Mouse (Mus musculus) liver, adult 2 months (tissue): Measurements from ENCODE around the gene Vma21.

ENCODE experiments used
- CTCF ChIP-seq: fragments of 200-500 bp; IDR thresholded peaks from 2 replicates; pipeline ENCODE4 v1.5.1; 2011; ENCODE audit warnings: low read depth, low read length, control low read depth
- POLR2A ChIP-seq: fragments of 200-500 bp; IDR thresholded peaks from 2 replicates; pipeline ENCODE4 v1.6.1; 2011; ENCODE audit warnings: low read length, control low read depth; ENCODE audit not compliant: insufficient read depth; ENCODE audit errors: extremely low read depth

DNA sequence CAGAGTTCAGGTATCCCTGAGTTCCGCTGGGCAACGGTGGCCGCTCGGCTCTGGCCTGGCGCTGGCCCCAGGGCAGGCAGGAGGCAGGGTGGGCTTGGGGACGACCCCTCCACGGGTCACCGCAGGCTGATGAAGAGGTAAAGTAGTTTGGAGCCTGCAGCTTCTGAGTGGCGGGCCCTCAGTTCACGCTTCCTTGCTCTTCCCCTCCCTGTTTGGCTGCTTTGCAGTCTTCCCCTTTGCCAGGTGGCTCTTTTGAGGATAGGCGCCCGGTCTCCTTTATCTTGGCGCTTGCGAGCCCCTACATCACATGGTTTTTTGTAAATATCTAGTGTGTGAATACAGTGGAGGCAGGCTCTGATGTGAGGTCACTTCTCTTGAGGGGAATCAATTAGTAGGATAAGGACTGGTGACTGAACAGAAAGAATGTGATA lies 1.2 kb downstream of the Vma21 start:
- TF ChIP-seq CTCF (no peak), POLR2A (no peak)
